ENCODE assay signal across 8 mouse cellular contexts in genomic region chrX:162761716-162762395, GRCm38 (mm10). TPM values are rescaled to one million over a fixed set of nuclear protein-coding genes. Genes with fewer than 3 reads are reported as not detected.
DNase-seq lines count a peak whose midpoint lies in the region; ATAC-seq and TF ChIP-seq lines count a peak whose summit lies in the region.

No protein-coding gene starts in this region.

- intact Hi-C loops in gastrocnemius, postnatal 14 days (cut with DNase I; ENCODE audit: low total_unique reads), result no loop called here

- H3K9ac ChIP-seq in hindbrain, postnatal 0 days (replicated peaks; ENCODE audit: low read length), result peak overlapping the region; percentile 65; the same call in 1 of the 2 replicates
- H3K9ac ChIP-seq in midbrain, embryonic 12.5 days (replicated peaks), result peak overlapping the region; percentile 73

- no peak for ATAC-seq in hindbrain, postnatal 0 days
- ATAC-seq in midbrain, embryonic 12.5 days (ENCODE audit: low FRiP score, low read depth), result no peak
- no peak for ATAC-seq in megakaryocyte-erythroid progenitor cell, adult 5-6 weeks (replicated peaks; ENCODE audit: low FRiP score, low TSS enrichment, poor library complexity, severe bottlenecking)

- H3K36me3 ChIP-seq in hindbrain, postnatal 0 days (ENCODE audit: insufficient read depth, low read length), result no peaks in the 10 kb centered on the region
- 0 out of 2 replicates have a peak, but pooled peaks cover 3% of the 10 kb centered on the region for H3K36me3 ChIP-seq in midbrain, embryonic 12.5 days

- no peaks in the 10 kb centered on the region for H3K9me3 ChIP-seq in hindbrain, postnatal 0 days (ENCODE audit: low read length)
- no peaks in the 10 kb centered on the region for H3K9me3 ChIP-seq in midbrain, embryonic 12.5 days

- TF ChIP-seq CTCF in layer of hippocampus, adult 2 months (conservative IDR thresholded peaks at IDR 0.05), result peak; percentile 38
- TF ChIP-seq CTCF in hindbrain, postnatal 0 days (IDR thresholded peaks at IDR 0.05; ENCODE audit: low read depth), result no peak

- WGBS in hindbrain, postnatal 0 days, result 48% methylated on average over 9 of the region's 9 CpGs
- 54% methylated on average over 9 of the region's 9 CpGs for WGBS in midbrain, embryonic 12.5 days

- H3K4me1 ChIP-seq in hindbrain, postnatal 0 days (ENCODE audit: insufficient read depth, low read length), result no peaks in the 10 kb centered on the region
- peaks cover 9% of the 10 kb centered on the region; the same call in 1 of the 2 replicates for H3K4me1 ChIP-seq in midbrain, embryonic 12.5 days

- H3K4me3 ChIP-seq in layer of hippocampus, adult 2 months, result peak overlapping the region; percentile 81
- peak overlapping the region; percentile 60 for H3K4me3 ChIP-seq in hindbrain, postnatal 0 days (ENCODE audit: low read length)
- H3K4me3 ChIP-seq in midbrain, embryonic 12.5 days, result peak overlapping the region; percentile 66

- no peaks in the 10 kb centered on the region for H3K27me3 ChIP-seq in hindbrain, postnatal 0 days (ENCODE audit: insufficient read depth, low read length)
- H3K27me3 ChIP-seq in midbrain, embryonic 12.5 days, result peaks cover 3% of the 10 kb centered on the region; the same call in 1 of the 2 replicates

- H3K27ac ChIP-seq in layer of hippocampus, adult 2 months, result peak overlapping the region; percentile 93; the same call in 1 of the 2 replicates
- peak overlapping the region; percentile 94; the same call in 1 of the 2 replicates for H3K27ac ChIP-seq in hindbrain, postnatal 0 days
- no peak overlapping the region for H3K27ac ChIP-seq in midbrain, embryonic 12.5 days (replicated peaks)

- H3K4me2 ChIP-seq in hindbrain, postnatal 0 days (ENCODE audit: low read depth, low read length), result peak overlapping the region; percentile 57
- H3K4me2 ChIP-seq in midbrain, embryonic 12.5 days (replicated peaks), result peak overlapping the region; percentile 57

- DNase-seq in layer of hippocampus, adult 2 months (ENCODE audit: low spot score in 2 of 2), result no peak
- no peak for DNase-seq in layer of hippocampus, adult 9-11 months
- peak; percentile 36 for DNase-seq in ZHBTc4 (ENCODE audit: low read depth, low spot score)
- peak; percentile 27 for DNase-seq in hindbrain, postnatal 0 days (ENCODE audit: low spot score)
- DNase-seq in T-cell, adult 2 months (ENCODE audit: low spot score), result no peak
- no peak for DNase-seq in gastrocnemius, postnatal 14 days

RNA-seq across cellular contexts. Expression of gene Rbbp7, which starts 1.7 kb away (rescaled TPM):
- total RNA-seq in layer of hippocampus, adult 2 months (2021), result 100 to 1,000 TPM; 157 to 166 TPM
- 97.1 and 112 TPM in 2 replicates for total RNA-seq in hindbrain, postnatal 0 days (2014; rRNA removed)
- 254 TPM in 2 replicates for polyA plus RNA-seq in hindbrain, postnatal 0 days (2015; fragmentation: Nextera tagmentation; extraction: Ambion mirVana)
- polyA plus RNA-seq in midbrain, embryonic 12.5 days (2016; fragmentation: Nextera tagmentation; extraction: Ambion mirVana), result 272 and 288 TPM in 2 replicates
- 100 to 1,000 TPM; 112 to 125 TPM for total RNA-seq in gastrocnemius, postnatal 14 days (2021)
- total RNA-seq in megakaryocyte-erythroid progenitor cell, adult 5-6 weeks (2014; fragmentation: Nextera tagmentation), result 230 and 236 TPM in 2 replicates
- 309 and 312 TPM in 2 replicates for total RNA-seq in megakaryocyte-erythroid progenitor cell, adult 5-6 weeks (2017)

Comparison
In these comparisons a context has a peak if more than half of its experiments do, and no peak if none do; other contexts are left out.
1. DNase-seq: peak in ZHBTc4 (single experiment) and hindbrain, postnatal 0 days (single experiment); none in layer of hippocampus, adult 2 months (0 of 2), layer of hippocampus, adult 9-11 months (single experiment), T-cell, adult 2 months (single experiment) and gastrocnemius, postnatal 14 days (single experiment).
2. Peak in every context shown above with its lines, with median percentiles within 50 percentile points of each other: H3K4me3 ChIP-seq.